Mouse (Mus musculus) liver, embryonic 15.5 days (tissue): ENCODE data around the gene Cwc22. TPM values are rescaled to one million over a fixed set of nuclear protein-coding genes. Genes with fewer than 3 reads are reported as not detected.

Experiments
- ATAC-seq: fragments of 200-750 bp; cut with Nextera tagmentation; 2 replicates; pipeline ENCODE4 v1.8.0; 2017; ENCODE audit warnings: moderate number of reproducible peaks, mild to moderate bottlenecking, moderate library complexity; ENCODE audit not compliant: insufficient read depth
- H3K27ac ChIP-seq: fragments of 300-500 bp; sonication (generic); replicated peaks from 2 replicates; pipeline ENCODE4 v1.5.1; 2015; ENCODE audit warnings: mild to moderate bottlenecking, inconsistent platforms
- H3K27me3 ChIP-seq: fragments of 300-500 bp; sonication (generic); 2 replicates; pipeline ENCODE4 v1.6.1; 2015; ENCODE audit warnings: mild to moderate bottlenecking, inconsistent platforms
- H3K36me3 ChIP-seq: fragments of 300-500 bp; sonication (generic); replicated peaks from 2 replicates; pipeline ENCODE4 v1.6.1; 2015; ENCODE audit warnings: moderate library complexity, mild to moderate bottlenecking, inconsistent platforms
- H3K4me1 ChIP-seq: fragments of 300-500 bp; sonication (generic); replicated peaks from 2 replicates; pipeline ENCODE4 v1.6.1; 2015; ENCODE audit warnings: inconsistent platforms
- H3K4me2 ChIP-seq: fragments of 300-500 bp; sonication (generic); 2 replicates; pipeline ENCODE4 v1.6.1; 2015; ENCODE audit warnings: moderate library complexity, mild to moderate bottlenecking, inconsistent platforms
- H3K4me3 ChIP-seq: fragments of 300-500 bp; sonication (generic); replicated peaks from 2 replicates; pipeline ENCODE4 v1.5.1; 2015; ENCODE audit warnings: mild to moderate bottlenecking, inconsistent platforms
- H3K9ac ChIP-seq: fragments of 300-500 bp; sonication (generic); 2 replicates; pipeline ENCODE4 v1.6.1; 2015; ENCODE audit warnings: moderate library complexity, mild to moderate bottlenecking, inconsistent platforms
- H3K9me3 ChIP-seq: fragments of 300-500 bp; sonication (generic); replicated peaks from 2 replicates; pipeline ENCODE4 v1.6.1; 2016; ENCODE audit warnings: inconsistent platforms
- WGBS: fragments of 180-500 bp; shearing (Covaris S2); methylation state at CpG from one replicate; pipeline ENCODE4 v1.1.7; 2015; ENCODE audit warnings: mixed read lengths; ENCODE audit not compliant: insufficient replicate concordance; 5-methylcytosine and 5-hydroxymethylcytosine counted together
- polyA plus RNA-seq: library from polyadenylated mRNA; unstranded; fragments of >200 nt; fragmentation: Nextera tagmentation; extraction: Ambion mirVana; gene quantifications from 2 replicates; pipeline ENCODE4 v1.2.1, GENCODE M21; 2015

Gene Cwc22
- 11.7 TPM in 2 replicates for polyA plus RNA-seq

DNA sequence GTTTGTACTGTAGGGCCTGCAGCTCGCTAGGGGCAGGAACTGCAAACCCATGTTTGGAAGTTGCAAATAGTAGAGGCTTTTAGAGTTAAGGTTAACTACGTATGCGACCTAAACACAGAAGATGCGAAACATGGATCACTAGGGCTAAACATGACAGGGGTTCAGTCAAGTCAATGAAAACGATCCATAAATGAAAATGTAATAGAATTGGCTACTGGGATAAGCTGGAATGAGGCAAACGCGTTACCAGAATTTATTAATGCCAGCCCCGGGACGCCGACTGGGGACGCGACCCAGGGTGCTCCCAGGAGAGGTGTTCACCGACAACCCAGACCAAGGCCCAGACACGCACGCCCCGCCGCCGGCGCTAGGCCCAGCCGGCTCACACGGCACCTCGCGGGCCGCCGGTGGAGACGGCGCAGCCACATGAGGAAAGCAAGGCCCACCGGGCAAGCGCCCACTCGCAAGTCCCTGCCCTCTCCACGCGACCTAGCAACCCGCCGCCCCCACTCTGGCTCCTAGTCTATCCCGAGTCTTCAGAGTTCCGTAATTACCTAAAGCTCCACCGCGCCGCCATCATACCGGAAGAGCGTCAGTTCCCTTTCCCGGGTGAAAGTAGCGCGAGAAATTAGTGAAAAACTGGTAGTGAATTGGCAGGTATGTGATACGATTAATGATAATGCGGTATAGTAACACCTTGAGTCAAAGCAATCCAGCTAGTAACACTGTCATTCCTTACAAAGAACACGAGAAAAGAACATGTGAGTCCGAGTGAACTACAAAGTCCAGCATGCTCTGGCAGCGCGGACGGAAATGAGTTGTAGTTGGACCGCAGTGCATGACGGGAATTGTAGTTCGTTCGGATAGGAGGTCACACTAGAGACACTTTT is at the start of gene Cwc22:
Gene Cwc22 (minus strand): TSS at position 780 of the 890 bp plus-strand sequence.
- Histone ChIP-seq H3K27me3 (no peaks in the 10 kb centered on the region), H3K36me3 (no peaks in the 10 kb centered on the region), H3K4me3 (peak within 1 kb of the TSS; percentile 87), H3K9ac (peak within 1 kb of the TSS; percentile 89), H3K4me2 (peak within 1 kb of the TSS; percentile 78), H3K27ac (peak within 1 kb of the TSS; percentile 66; the same call in 1 of the 2 replicates), H3K4me1 (peaks cover 16% of the 10 kb centered on the region), H3K9me3 (no peaks in the 10 kb centered on the region)
- ATAC-seq, result peak; percentile 90
- WGBS, result under 1% methylated on average over 55 of the region's 55 CpGs

DNA sequence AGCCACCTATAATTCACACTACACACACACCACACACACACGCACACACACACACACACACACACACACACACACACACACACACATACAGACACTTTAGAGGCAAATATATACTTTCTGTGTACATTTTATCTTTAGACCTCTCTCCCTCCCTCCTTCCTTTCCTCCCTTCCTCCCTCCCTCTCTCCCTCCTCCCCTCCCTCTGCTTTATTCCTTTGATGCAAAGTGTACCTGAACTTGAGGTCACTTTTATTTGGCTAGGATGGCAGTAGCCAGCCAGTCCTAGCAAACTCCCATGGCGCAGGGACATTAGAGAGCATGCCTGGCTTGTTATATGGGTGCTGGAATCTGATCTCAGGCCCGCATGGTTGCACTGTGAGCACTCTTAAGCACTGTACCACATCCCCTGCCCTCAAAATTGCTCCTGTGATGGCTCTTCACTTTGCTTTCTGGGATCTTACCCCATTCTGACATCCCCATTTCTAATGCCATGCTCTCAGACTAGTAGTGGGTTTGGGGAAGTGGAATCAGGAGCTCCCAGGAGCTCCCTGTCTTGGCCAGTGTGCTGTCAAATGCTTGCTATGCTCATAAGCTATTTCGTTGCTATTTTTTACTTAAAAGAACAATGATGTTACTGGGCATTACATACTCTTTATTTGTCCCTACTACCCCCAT is 47.7 kb upstream of the Cwc22 start:
- Histone ChIP-seq H3K4me3 (no peak overlapping the region), H3K4me2 (no peak overlapping the region), H3K36me3 (no peaks in the 10 kb centered on the region), H3K9ac (no peak overlapping the region), H3K27me3 (no peaks in the 10 kb centered on the region), H3K9me3 (no peaks in the 10 kb centered on the region), H3K4me1 (no peaks in the 10 kb centered on the region), H3K27ac (no peak overlapping the region)
- WGBS, result 39% methylated on average over 4 of the region's 4 CpGs
- no peak for ATAC-seq

DNA sequence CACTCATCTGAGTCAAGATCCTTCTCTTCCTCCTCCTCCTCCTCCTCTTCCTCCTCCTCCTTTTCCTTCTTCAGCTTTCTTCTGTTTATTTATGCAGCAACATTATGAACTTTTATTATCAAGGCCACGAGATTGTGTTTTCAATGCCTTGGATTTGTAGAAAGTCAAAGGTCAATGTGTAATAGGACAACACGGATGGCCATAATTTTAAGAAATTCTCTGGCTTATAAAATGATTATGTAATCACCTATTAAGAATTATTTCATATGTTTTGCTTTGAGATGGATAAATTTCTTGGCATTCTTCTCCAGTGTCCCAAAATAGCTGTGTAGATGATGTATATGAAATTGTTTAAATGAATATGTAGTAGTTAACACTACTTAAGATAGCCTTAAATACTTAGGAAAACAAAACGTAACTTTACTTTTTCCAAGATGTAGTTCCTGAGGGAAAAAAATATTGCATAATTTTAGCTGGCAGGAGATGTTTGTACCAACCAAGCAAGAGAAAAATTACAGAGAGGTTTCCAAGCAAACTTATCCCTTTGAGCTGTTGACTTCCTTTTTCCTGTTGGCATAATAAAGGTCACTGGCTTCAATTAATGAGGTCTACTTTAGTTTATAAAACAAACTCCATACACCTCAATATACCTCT is 46.9 kb upstream of the Cwc22 start:
- Histone ChIP-seq H3K4me2 (no peak overlapping the region), H3K4me1 (no peaks in the 10 kb centered on the region), H3K27me3 (no peaks in the 10 kb centered on the region), H3K36me3 (no peaks in the 10 kb centered on the region), H3K9ac (no peak overlapping the region), H3K27ac (no peak overlapping the region), H3K4me3 (no peak overlapping the region), H3K9me3 (no peaks in the 10 kb centered on the region)
- WGBS, result 43% methylated on average over 3 of the region's 3 CpGs
- no peak for ATAC-seq

DNA sequence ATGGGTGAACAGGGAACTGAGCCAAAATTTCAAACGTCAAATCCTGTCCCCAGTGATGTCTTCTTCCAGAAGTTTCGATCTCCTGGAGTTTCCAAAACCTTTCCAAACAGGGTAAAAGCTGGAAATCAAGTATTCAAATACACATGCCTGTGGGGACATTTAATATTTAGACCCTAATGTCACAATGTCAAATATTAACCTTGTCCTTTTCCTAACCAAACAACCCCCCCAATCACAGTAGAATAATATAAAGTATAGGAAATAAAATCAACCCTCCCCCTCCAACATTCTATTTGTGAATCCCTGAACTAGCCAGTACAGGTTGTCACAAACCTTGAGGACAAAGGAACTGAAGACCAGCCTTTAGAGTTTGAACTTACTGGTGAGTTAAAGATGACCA is 44.6 kb upstream of the Cwc22 start:
- H3K27me3 ChIP-seq, result no peaks in the 10 kb centered on the region
- no peak overlapping the region for H3K9ac ChIP-seq
- no peak overlapping the region for H3K27ac ChIP-seq
- no peak for ATAC-seq
- H3K36me3 ChIP-seq, result no peaks in the 10 kb centered on the region
- no peak overlapping the region for H3K4me3 ChIP-seq
- 38% methylated on average over 2 of the region's 2 CpGs for WGBS
- no peaks in the 10 kb centered on the region for H3K4me1 ChIP-seq
- no peak overlapping the region for H3K4me2 ChIP-seq
- H3K9me3 ChIP-seq, result no peaks in the 10 kb centered on the region

DNA sequence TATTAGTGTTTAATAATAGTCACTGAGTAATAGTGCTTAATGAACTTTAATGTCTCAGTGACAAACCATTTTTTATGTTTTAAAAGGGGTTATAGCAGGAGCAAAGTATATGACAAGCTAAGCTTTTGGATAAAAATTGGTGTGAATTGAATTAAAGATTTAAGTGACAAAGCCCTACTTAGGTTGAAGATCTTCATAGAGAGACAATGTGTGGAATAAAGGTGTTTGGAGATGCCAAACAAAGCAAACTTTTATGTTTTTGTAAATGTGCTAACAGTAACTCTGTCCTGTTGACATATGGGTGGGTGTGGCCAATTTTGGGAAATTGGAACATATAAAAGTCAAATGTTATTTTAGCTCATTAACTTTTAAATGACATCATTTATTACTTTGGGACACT is 43.9 kb upstream of the Cwc22 start:
- Histone ChIP-seq H3K4me2 (no peak overlapping the region), H3K4me3 (no peak overlapping the region), H3K9ac (no peak overlapping the region), H3K27me3 (no peaks in the 10 kb centered on the region), H3K27ac (no peak overlapping the region), H3K9me3 (no peaks in the 10 kb centered on the region), H3K36me3 (no peaks in the 10 kb centered on the region), H3K4me1 (no peaks in the 10 kb centered on the region)
- ATAC-seq, result no peak

DNA sequence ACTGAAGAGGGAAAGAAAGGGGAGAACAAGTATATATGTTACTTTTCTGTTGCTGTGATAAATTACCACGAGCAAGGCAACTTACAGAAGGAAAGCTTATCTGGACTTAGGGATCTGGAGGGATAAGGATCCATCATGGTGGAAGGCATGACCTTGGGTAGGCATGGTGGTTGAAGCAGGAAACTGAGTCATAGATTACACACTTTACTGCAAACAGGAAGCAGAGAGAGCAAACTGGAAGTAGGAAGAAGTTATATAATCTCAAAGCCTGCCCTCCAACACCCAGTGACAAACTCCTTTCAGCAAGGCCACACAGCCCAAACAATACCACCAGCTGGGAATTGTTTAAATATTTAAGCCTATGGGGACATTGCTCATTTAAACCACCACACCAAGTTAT is 43.2 kb upstream of the Cwc22 start:
- no peak overlapping the region for H3K4me3 ChIP-seq
- H3K4me1 ChIP-seq, result no peaks in the 10 kb centered on the region
- no peaks in the 10 kb centered on the region for H3K36me3 ChIP-seq
- H3K4me2 ChIP-seq, result no peak overlapping the region
- ATAC-seq, result no peak
- WGBS, result 27% methylated on average over 1 of the region's 1 CpGs
- H3K9me3 ChIP-seq, result no peaks in the 10 kb centered on the region
- H3K27ac ChIP-seq, result no peak overlapping the region
- no peak overlapping the region for H3K9ac ChIP-seq
- H3K27me3 ChIP-seq, result no peaks in the 10 kb centered on the region

DNA sequence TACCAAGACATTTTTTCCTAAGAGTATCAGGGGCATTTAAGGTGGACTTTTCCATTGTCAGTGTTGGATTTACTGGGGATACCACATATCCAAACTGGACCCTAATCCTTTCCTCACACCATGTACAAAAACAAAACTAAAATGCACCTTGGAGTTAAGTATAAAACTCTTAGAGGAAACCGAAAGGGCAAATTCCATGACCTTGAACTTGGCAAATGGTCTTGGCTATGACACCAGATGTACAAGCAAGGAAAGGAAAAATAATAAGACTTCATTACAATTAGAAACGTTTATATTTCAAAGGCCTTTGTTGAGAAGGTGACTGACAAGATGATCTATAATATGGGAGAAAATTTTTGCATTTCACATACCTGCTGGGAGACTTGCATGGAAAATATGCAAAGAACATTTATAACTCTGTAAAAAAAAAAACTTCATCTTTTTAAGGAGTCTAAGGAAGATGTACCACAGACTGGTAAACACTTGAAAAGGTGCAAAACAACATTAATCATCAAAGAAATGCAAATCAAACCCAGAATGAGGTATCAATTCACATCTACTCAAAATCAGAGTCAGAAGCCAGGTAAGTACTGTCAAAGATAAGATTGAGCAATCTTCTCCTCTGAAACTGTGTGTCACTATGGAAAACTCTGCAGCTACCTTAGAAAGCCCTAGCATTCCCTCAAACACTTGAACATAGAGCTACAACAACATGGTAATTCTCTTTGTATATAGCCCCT is 40.0 kb upstream of the Cwc22 start:
- Histone ChIP-seq H3K36me3 (no peaks in the 10 kb centered on the region), H3K4me2 (no peak overlapping the region), H3K27me3 (no peaks in the 10 kb centered on the region), H3K27ac (no peak overlapping the region), H3K9me3 (no peaks in the 10 kb centered on the region), H3K4me3 (no peak overlapping the region), H3K4me1 (no peaks in the 10 kb centered on the region), H3K9ac (no peak overlapping the region)
- ATAC-seq, result no peak
- WGBS, result 55% methylated on average over 2 of the region's 2 CpGs

DNA sequence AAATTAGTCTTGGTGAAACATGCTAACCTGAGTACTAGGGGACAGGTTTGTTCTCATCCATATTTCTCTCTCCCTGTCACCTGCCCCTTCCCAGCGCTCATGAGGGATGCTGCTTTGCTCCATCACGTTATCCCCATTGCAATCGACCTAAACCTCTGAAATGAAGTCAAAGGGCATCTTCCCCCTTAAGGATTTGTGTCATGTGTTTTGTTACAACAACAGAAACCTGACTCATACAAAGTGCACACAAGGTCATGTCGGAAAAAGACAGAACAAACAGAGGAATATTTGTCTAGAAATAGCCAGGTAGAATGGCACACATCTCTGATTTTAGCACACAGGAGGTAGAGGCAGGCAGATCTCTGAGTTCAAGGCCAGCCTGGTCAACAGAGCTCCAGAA is 38.0 kb upstream of the Cwc22 start:
- WGBS, result 55% methylated on average over 4 of the region's 4 CpGs
- H3K4me1 ChIP-seq, result no peaks in the 10 kb centered on the region
- ATAC-seq, result no peak
- H3K27ac ChIP-seq, result no peak overlapping the region
- no peaks in the 10 kb centered on the region for H3K36me3 ChIP-seq
- no peak overlapping the region for H3K4me3 ChIP-seq
- H3K9ac ChIP-seq, result no peak overlapping the region
- H3K9me3 ChIP-seq, result no peaks in the 10 kb centered on the region
- no peak overlapping the region for H3K4me2 ChIP-seq
- no peaks in the 10 kb centered on the region for H3K27me3 ChIP-seq

DNA sequence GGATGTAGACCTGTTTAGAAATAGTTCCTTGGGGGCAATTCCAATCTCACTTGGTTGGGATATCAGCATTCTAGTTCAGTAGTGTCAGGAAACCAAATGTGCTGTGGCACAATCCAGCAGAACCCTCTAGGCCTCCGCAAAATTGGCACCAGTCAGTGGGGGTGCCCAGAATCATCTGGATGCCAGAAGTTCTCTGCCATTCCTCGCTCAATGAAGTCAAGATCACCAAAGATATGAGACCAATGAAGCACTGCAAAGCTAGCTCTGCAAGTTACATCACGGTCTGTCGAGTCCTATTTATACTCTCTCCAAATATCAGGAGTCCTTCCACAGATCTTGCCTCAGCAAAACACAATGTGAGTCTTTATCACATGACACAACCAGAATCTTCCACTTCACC is 35.7 kb upstream of the Cwc22 start:
- no peak overlapping the region for H3K9ac ChIP-seq
- no peak overlapping the region for H3K4me2 ChIP-seq
- H3K9me3 ChIP-seq, result no peaks in the 10 kb centered on the region
- H3K27ac ChIP-seq, result no peak overlapping the region
- no peak for ATAC-seq
- 72% methylated on average over 4 of the region's 4 CpGs for WGBS
- no peak overlapping the region for H3K4me3 ChIP-seq
- no peaks in the 10 kb centered on the region for H3K36me3 ChIP-seq
- H3K27me3 ChIP-seq, result no peaks in the 10 kb centered on the region
- H3K4me1 ChIP-seq, result no peaks in the 10 kb centered on the region

DNA sequence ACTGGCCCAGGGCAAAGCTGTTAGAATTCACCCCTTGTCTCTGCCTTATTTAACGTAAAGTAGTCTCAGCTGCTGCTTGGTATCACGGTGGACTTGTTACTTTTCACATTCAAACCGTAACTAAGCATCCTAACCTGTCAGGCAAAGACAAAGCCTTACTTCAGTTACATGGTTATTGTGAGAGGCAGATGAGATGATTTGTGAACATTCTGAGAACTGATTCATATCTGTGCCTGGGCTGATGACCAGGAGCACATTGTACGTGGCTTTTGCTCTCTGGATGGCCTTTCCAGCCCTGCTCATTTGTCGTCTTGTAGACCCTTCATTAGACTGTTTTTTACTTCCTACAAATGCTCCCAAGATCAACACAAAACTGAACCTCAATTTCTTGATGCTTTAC is 34.5 kb upstream of the Cwc22 start:
- Histone ChIP-seq H3K27me3 (no peaks in the 10 kb centered on the region), H3K9ac (no peak overlapping the region), H3K4me2 (no peak overlapping the region), H3K4me3 (no peak overlapping the region), H3K4me1 (no peaks in the 10 kb centered on the region), H3K27ac (no peak overlapping the region), H3K36me3 (no peaks in the 10 kb centered on the region), H3K9me3 (no peaks in the 10 kb centered on the region)
- WGBS, result 65% methylated on average over 5 of the region's 5 CpGs
- no peak for ATAC-seq

DNA sequence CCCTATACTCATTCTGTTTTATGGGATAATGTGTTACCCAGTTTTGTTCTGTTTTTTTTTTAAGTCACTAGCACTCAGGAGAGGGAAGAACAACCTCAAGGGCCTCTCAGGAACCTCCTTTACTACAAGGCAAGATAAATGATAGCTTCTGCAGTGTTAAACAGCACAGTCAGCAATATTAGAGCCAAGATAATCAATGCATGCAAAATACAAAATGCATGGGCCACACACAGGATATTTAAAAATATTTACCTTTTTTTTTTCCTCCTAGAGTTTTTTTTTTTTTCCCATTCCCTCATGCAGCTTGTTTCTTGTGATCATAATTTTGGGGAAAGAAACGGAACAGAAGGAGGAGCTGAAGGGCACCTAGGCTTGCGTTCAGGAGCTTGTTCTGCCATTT is 33.3 kb upstream of the Cwc22 start:
- H3K4me3 ChIP-seq, result no peak overlapping the region
- no peaks in the 10 kb centered on the region for H3K9me3 ChIP-seq
- no peaks in the 10 kb centered on the region for H3K36me3 ChIP-seq
- H3K9ac ChIP-seq, result no peak overlapping the region
- 65% methylated on average over 2 of the region's 2 CpGs for WGBS
- H3K27ac ChIP-seq, result no peak overlapping the region
- no peaks in the 10 kb centered on the region for H3K4me1 ChIP-seq
- no peak overlapping the region for H3K4me2 ChIP-seq
- ATAC-seq, result no peak
- H3K27me3 ChIP-seq, result no peaks in the 10 kb centered on the region
